Mouse (Mus musculus): ENCODE results near the gene Pde3a.

Pde3a gene

GRCm38 (mm10) chr6:141267888-141268570 lies 19.0 kb downstream of the Pde3a start:
- DNase-seq (ENCODE audit: low spot score in 2 of 2) = no peak

GRCm38 (mm10) chr6:141268871-141269270 lies 19.8 kb downstream of the Pde3a start:
- DNase-seq (ENCODE audit: low spot score in 2 of 2) = no peak

GRCm38 (mm10) chr6:141271133-141271532 lies 22.1 kb downstream of the Pde3a start:
- DNase-seq (ENCODE audit: low spot score in 2 of 2) = no peak

GRCm38 (mm10) chr6:141271579-141271978 lies 22.5 kb downstream of the Pde3a start:
- no peak for DNase-seq (ENCODE audit: low spot score in 2 of 2)

- no peak for DNase-seq (ENCODE audit: low spot score in 2 of 2)
Observed at GRCm38 (mm10) chr6:141273685-141274084, 24.6 kb downstream of the Pde3a start.

GRCm38 (mm10) chr6:141281685-141282084 lies 32.6 kb downstream of the Pde3a start:
- no peak for DNase-seq (ENCODE audit: low spot score in 2 of 2)

GRCm38 (mm10) chr6:141282796-141283195 lies 33.7 kb downstream of the Pde3a start:
- no peak for DNase-seq (ENCODE audit: low spot score in 2 of 2)

- no peak for DNase-seq (ENCODE audit: low spot score in 2 of 2)
Observed at GRCm38 (mm10) chr6:141291195-141291594, 42.1 kb downstream of the Pde3a start.

- DNase-seq (ENCODE audit: low spot score in 2 of 2) = no peak
Observed at GRCm38 (mm10) chr6:141292826-141293459, 43.9 kb downstream of the Pde3a start.

- DNase-seq (ENCODE audit: low spot score in 2 of 2) = no peak
Observed at GRCm38 (mm10) chr6:141293460-141293853, 44.4 kb downstream of the Pde3a start.

GRCm38 (mm10) chr6:141295264-141295663 lies 46.2 kb downstream of the Pde3a start:
- no peak for DNase-seq (ENCODE audit: low spot score in 2 of 2)

GRCm38 (mm10) chr6:141301750-141302748 lies 53.0 kb downstream of the Pde3a start:
- no peak for DNase-seq (ENCODE audit: low spot score in 2 of 2)

GRCm38 (mm10) chr6:141302842-141303241 lies 53.8 kb downstream of the Pde3a start:
- no peak for DNase-seq (ENCODE audit: low spot score in 2 of 2)

- no peak for DNase-seq (ENCODE audit: low spot score in 2 of 2)
Observed at GRCm38 (mm10) chr6:141307326-141307725, 58.3 kb downstream of the Pde3a start.

- DNase-seq (ENCODE audit: low spot score in 2 of 2) = no peak
Observed at GRCm38 (mm10) chr6:141308451-141308850, 59.4 kb downstream of the Pde3a start.

GRCm38 (mm10) chr6:141309872-141310271 lies 60.8 kb downstream of the Pde3a start:
- DNase-seq (ENCODE audit: low spot score in 2 of 2) = no peak

- DNase-seq (ENCODE audit: low spot score in 2 of 2) = no peak
Observed at GRCm38 (mm10) chr6:141310351-141310750, 61.3 kb downstream of the Pde3a start.

- no peak for DNase-seq (ENCODE audit: low spot score in 2 of 2)
Observed at GRCm38 (mm10) chr6:141311615-141312014, 62.5 kb downstream of the Pde3a start.

GRCm38 (mm10) chr6:141313112-141313511 lies 64.0 kb downstream of the Pde3a start:
- no peak for DNase-seq (ENCODE audit: low spot score in 2 of 2)

GRCm38 (mm10) chr6:141318440-141318839 lies 69.4 kb downstream of the Pde3a start:
- DNase-seq (ENCODE audit: low spot score in 2 of 2) = no peak

- DNase-seq (ENCODE audit: low spot score in 2 of 2) = no peak
Observed at GRCm38 (mm10) chr6:141321253-141321652, 72.2 kb downstream of the Pde3a start.

GRCm38 (mm10) chr6:141322961-141323360 lies 73.9 kb downstream of the Pde3a start:
- DNase-seq (ENCODE audit: low spot score in 2 of 2) = no peak

Data from right cerebral cortex, adult 2 months (tissue).